Mouse (Mus musculus) forebrain, embryonic 11.5 days (tissue): ENCODE measurements around the gene Gm43064. TPM values are rescaled to one million over a fixed set of nuclear protein-coding genes. Genes with fewer than 3 reads are reported as not detected.

Experiments used
- ATAC-seq: fragments of 200-750 bp; cut with Nextera tagmentation; replicated peaks from 2 replicates; pipeline ENCODE4 v1.8.0; 2017; ENCODE audit warnings: moderate TSS enrichment; ENCODE audit not compliant: low FRiP score
- DNase-seq: peaks from one replicate; pipeline ENCODE4 v3.0.0-alpha.2; 2017; ENCODE audit warnings: low spot score
- H3K27ac ChIP-seq: fragments of 300-500 bp; sonication (generic); 2 replicates; pipeline ENCODE4 v1.5.1; 2014; ENCODE audit warnings: low read depth, low read length
- H3K27me3 ChIP-seq: fragments of 300-500 bp; sonication (generic); 2 replicates; pipeline ENCODE4 v1.6.1; 2014; ENCODE audit warnings: mild to moderate bottlenecking, low read length, mixed read lengths; ENCODE audit not compliant: control insufficient read depth, insufficient read depth
- H3K36me3 ChIP-seq: fragments of 300-500 bp; sonication (generic); 2 replicates; pipeline ENCODE4 v1.6.1; 2014; ENCODE audit warnings: mild to moderate bottlenecking, low read length, moderate library complexity, mixed read lengths; ENCODE audit not compliant: control insufficient read depth, insufficient read depth
- H3K4me1 ChIP-seq: fragments of 300-500 bp; sonication (generic); replicated peaks from 2 replicates; pipeline ENCODE4 v1.6.1; 2014; ENCODE audit warnings: low read length, mixed read lengths; ENCODE audit not compliant: control insufficient read depth, insufficient read depth
- H3K4me2 ChIP-seq: fragments of 300-500 bp; sonication (generic); 2 replicates; pipeline ENCODE4 v1.6.1; 2014; ENCODE audit warnings: low read depth, mild to moderate bottlenecking, low read length, moderate library complexity, mixed read lengths; ENCODE audit not compliant: severe bottlenecking
- H3K4me3 ChIP-seq: fragments of 300-500 bp; sonication (generic); 2 replicates; pipeline ENCODE4 v1.5.1; 2014; ENCODE audit warnings: low read depth, low read length
- H3K9ac ChIP-seq: fragments of 300-500 bp; sonication (generic); 2 replicates; pipeline ENCODE4 v1.6.1; 2014; ENCODE audit warnings: low read length
- H3K9me3 ChIP-seq: fragments of 300-500 bp; sonication (generic); 2 replicates; pipeline ENCODE4 v1.6.1; 2016; ENCODE audit warnings: low read length, mixed read lengths; ENCODE audit not compliant: control insufficient read depth
- WGBS: fragments of 180-500 bp; shearing (Covaris S2); extraction: QIAGEN DNeasy Blood & Tissue Kit; methylation state at CpG from one replicate; pipeline ENCODE4 v1.1.7; 2014; 5-methylcytosine and 5-hydroxymethylcytosine counted together
- polyA plus RNA-seq: library from polyadenylated mRNA; unstranded; fragments of >200 nt; fragmentation: Nextera tagmentation; extraction: Ambion mirVana; gene quantifications from 2 replicates; pipeline ENCODE4 v1.2.1, GENCODE M21; 2014

The Gm43064 gene
- polyA plus RNA-seq, 1 experiment from 2014 or later = 0.17 TPM

GRCm38 (mm10) chr3:103867424-103867971 lies 58.1 kb downstream of the Gm43064 start:
- Histone ChIP-seq H3K36me3 (no peaks in the 10 kb centered on the region), H3K27ac (no peak overlapping the region), H3K4me1 (no peaks in the 10 kb centered on the region), H3K9ac (no peak overlapping the region), H3K27me3 (no peaks in the 10 kb centered on the region), H3K9me3 (no peaks in the 10 kb centered on the region), H3K4me3 (no peak overlapping the region), H3K4me2 (no peak overlapping the region)
- DNase-seq (no peak), ATAC-seq (no peak)
- 86% methylated on average over 5 of the region's 5 CpGs for WGBS

DNA sequence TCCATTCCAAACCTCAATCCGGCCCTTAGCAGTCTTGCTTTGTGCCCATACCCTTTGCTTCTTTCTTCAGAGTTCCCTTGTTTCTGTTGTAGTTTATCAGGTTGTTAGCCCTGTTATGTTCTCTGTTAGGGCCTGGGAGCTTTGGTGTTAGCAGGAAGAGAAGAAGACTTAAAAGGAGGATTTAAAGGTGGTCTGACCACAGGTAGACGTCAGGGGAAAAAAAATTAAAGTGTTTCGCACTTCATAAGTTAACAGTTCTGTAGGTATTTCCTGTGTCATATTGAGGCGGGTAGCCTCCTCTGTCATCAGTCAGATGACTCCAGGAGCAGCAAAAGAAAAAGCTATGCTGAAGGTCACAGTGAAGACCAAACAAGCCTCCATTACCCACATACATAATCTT lies 58.6 kb downstream of the Gm43064 start:
- Histone ChIP-seq H3K27ac (no peak overlapping the region), H3K27me3 (no peaks in the 10 kb centered on the region), H3K4me2 (no peak overlapping the region), H3K36me3 (no peaks in the 10 kb centered on the region), H3K9ac (no peak overlapping the region), H3K4me1 (no peaks in the 10 kb centered on the region), H3K9me3 (no peaks in the 10 kb centered on the region), H3K4me3 (no peak overlapping the region)
- DNase-seq (no peak), ATAC-seq (no peak)
- 83% methylated on average over 4 of the region's 4 CpGs for WGBS

DNA sequence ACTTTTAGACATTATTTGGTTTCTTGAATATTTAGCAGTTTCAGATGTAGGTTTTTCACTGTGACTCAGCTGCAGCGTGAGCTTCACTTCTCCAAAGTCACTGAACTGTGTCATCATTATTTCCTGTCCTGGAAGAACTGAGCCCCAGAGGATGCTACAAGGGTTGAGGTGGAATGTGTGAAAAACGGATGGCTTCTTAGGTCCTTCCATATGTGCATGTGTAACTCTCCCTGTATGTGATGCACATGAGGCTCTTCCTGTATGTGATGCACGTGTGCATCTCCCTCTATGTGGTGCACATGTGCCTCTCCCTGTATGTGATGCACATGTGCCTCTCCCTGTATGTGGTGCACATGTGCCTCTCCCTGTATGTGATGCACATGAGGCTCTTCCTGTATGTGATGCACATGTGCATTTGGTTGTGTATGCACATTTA lies 63.3 kb downstream of the Gm43064 start:
- no peak for ATAC-seq
- no peaks in the 10 kb centered on the region for H3K4me1 ChIP-seq
- H3K9me3 ChIP-seq = no peaks in the 10 kb centered on the region
- no peak overlapping the region for H3K27ac ChIP-seq
- no peaks in the 10 kb centered on the region for H3K36me3 ChIP-seq
- WGBS = 77% methylated on average over 3 of the region's 3 CpGs
- H3K4me3 ChIP-seq = no peak overlapping the region
- H3K27me3 ChIP-seq = no peaks in the 10 kb centered on the region
- DNase-seq = no peak
- H3K4me2 ChIP-seq = no peak overlapping the region
- no peak overlapping the region for H3K9ac ChIP-seq

GRCm38 (mm10) chr3:103874329-103874728 lies 65.0 kb downstream of the Gm43064 start:
- no peak overlapping the region for H3K4me2 ChIP-seq
- no peak overlapping the region for H3K9ac ChIP-seq
- H3K4me3 ChIP-seq = no peak overlapping the region
- DNase-seq (no peak), ATAC-seq (no peak)
- H3K36me3 ChIP-seq = no peaks in the 10 kb centered on the region
- 75% methylated on average over 7 of the region's 7 CpGs for WGBS
- H3K4me1 ChIP-seq = no peaks in the 10 kb centered on the region
- no peaks in the 10 kb centered on the region for H3K27me3 ChIP-seq
- H3K9me3 ChIP-seq = no peaks in the 10 kb centered on the region
- no peak overlapping the region for H3K27ac ChIP-seq

DNA sequence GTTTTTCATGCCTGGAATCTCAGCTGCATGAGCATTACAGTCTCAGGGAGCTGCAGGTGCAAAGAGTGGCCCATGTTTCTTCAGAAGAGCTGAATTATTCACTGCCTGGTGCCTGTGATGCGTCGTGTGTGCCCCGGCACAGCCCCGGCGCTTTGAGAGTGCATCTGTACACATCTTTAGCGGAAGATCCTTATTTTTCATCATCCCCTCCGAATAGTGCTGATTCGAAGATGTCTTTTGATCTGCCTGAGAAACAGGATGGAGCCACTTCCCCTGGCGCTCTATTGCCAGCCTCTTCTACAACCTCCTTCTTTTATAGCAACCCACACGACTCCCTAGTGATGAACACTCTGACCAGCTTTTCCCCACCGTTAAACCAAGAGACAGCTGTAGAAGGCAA lies 76.6 kb downstream of the Gm43064 start:
- ATAC-seq = no peak
- WGBS = 84% methylated on average over 11 of the region's 11 CpGs
- Histone ChIP-seq H3K4me2 (no peak overlapping the region), H3K27me3 (no peaks in the 10 kb centered on the region), H3K4me3 (no peak overlapping the region), H3K4me1 (no peaks in the 10 kb centered on the region), H3K27ac (no peak overlapping the region), H3K9me3 (no peaks in the 10 kb centered on the region), H3K9ac (no peak overlapping the region), H3K36me3 (no peaks in the 10 kb centered on the region)
- DNase-seq = no peak

DNA sequence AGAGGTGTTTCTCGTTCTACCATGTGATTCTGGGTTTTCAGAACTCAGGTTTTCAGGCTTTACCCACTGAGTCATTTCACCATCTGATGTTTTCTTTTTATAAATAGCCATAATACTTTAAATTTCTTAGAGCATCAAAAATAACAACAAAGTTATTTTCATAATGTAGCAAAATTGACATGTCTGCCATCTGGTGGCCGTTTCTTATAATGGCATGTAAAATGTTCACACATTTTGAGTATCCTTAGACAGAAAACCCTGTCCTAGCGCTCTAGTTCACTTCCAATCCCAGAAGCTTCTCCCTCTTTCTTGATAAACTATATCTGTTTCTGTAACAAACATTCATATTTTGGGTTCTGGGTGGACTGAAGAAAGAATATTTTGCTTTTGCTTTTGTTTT lies 78.2 kb downstream of the Gm43064 start:
- no peak for ATAC-seq
- Histone ChIP-seq H3K4me1 (no peaks in the 10 kb centered on the region), H3K36me3 (no peaks in the 10 kb centered on the region), H3K4me2 (no peak overlapping the region), H3K27ac (no peak overlapping the region), H3K4me3 (no peak overlapping the region), H3K27me3 (no peaks in the 10 kb centered on the region), H3K9ac (no peak overlapping the region), H3K9me3 (no peaks in the 10 kb centered on the region)
- 41% methylated on average over 3 of the region's 3 CpGs for WGBS
- DNase-seq = no peak

Other genes starting within 250 kb of the Gm43064 start
- gene Syt6, start 234.3 kb upstream of the Gm43064 start, polyA plus RNA-seq = 1.5 and 1.7 TPM in 2 replicates
- not detected in 2 replicates for gene Atg4a-ps, start 163.5 kb upstream of the Gm43064 start, polyA plus RNA-seq
- gene Olfml3, start 71.6 kb upstream of the Gm43064 start, polyA plus RNA-seq = 6.4 and 8.7 TPM in 2 replicates
- not detected in 2 replicates for gene Gm10964, start 70.2 kb upstream of the Gm43064 start, polyA plus RNA-seq
- 17.2 and 17.6 TPM in 2 replicates for gene Hipk1, start 18.0 kb upstream of the Gm43064 start, polyA plus RNA-seq
- 39.3 and 45.7 TPM in 2 replicates for gene Dclre1b, start 129 bp upstream of the Gm43064 start, polyA plus RNA-seq
- gene Ap4b1, start 53 bp upstream of the Gm43064 start, polyA plus RNA-seq = 22.1 and 22.8 TPM in 2 replicates
- 0.43 TPM in 1 of 2 replicates, not detected in the other for gene Bcl2l15, start 23.0 kb downstream of the Gm43064 start, polyA plus RNA-seq
- 0.37 and 0.68 TPM in 2 replicates for gene Ptpn22, start 50.2 kb downstream of the Gm43064 start, polyA plus RNA-seq
- 21.6 and 23.6 TPM in 2 replicates for gene Rsbn1, start 104.5 kb downstream of the Gm43064 start, polyA plus RNA-seq
- gene Phtf1, start 158.5 kb downstream of the Gm43064 start, polyA plus RNA-seq = 46.8 and 49.7 TPM in 2 replicates